Mouse (Mus musculus) heart, postnatal 0 days (tissue): ENCODE measurements at regions not wholly inside any gene's neighbourhood (a gene's known extent, or its start where the extent isn't known, plus 50 kb on each side); places are given as distances from the start of the nearest gene placed in this dataset.

Experiments
- ATAC-seq: fragments of 200-750 bp; cut with Nextera tagmentation; 2 replicates; pipeline ENCODE4 v1.8.0; 2017; ENCODE audit warnings: low read depth, moderate number of reproducible peaks, moderate library complexity; ENCODE audit not compliant: insufficient read depth
- DNase-seq: peaks from one replicate; pipeline ENCODE4 v3.0.0-alpha.2; 2016; ENCODE audit warnings: low spot score
- H3K27ac ChIP-seq: fragments of 300-500 bp; sonication (generic); 2 replicates; pipeline ENCODE4 v1.5.1; 2014; ENCODE audit warnings: low read depth, mild to moderate bottlenecking
- H3K27me3 ChIP-seq: fragments of 300-500 bp; sonication (generic); 2 replicates; pipeline ENCODE4 v1.6.1; 2014; ENCODE audit warnings: low read length, mixed read lengths; ENCODE audit not compliant: control insufficient read depth, insufficient read depth
- H3K36me3 ChIP-seq: fragments of 300-500 bp; sonication (generic); replicated peaks from 2 replicates; pipeline ENCODE4 v1.6.1; 2014; ENCODE audit warnings: low read length, mixed read lengths; ENCODE audit not compliant: control insufficient read depth, insufficient read depth
- H3K4me1 ChIP-seq: fragments of 300-500 bp; sonication (generic); 2 replicates; pipeline ENCODE4 v1.6.1; 2014; ENCODE audit warnings: antibody characterized with exemption; ENCODE audit not compliant: control insufficient read depth, insufficient read depth
- H3K4me2 ChIP-seq: fragments of 300-500 bp; sonication (generic); 2 replicates; pipeline ENCODE4 v1.6.1; 2014; ENCODE audit warnings: low read depth, mild to moderate bottlenecking, low read length, moderate library complexity
- H3K4me3 ChIP-seq: fragments of 300-500 bp; sonication (generic); 2 replicates; pipeline ENCODE4 v1.5.1; 2014; ENCODE audit warnings: low read depth, low read length
- H3K9ac ChIP-seq: fragments of 300-500 bp; sonication (generic); replicated peaks from 2 replicates; pipeline ENCODE4 v1.6.1; 2014; ENCODE audit warnings: low read depth, low read length, mixed read lengths
- H3K9me3 ChIP-seq: fragments of 300-500 bp; sonication (generic); replicated peaks from 2 replicates; pipeline ENCODE4 v1.6.1; 2016; ENCODE audit warnings: low read length; ENCODE audit not compliant: control insufficient read depth
- CTCF ChIP-seq: IDR thresholded peaks from 2 replicates; pipeline ENCODE4 v1.5.1; 2016; ENCODE audit warnings: antibody characterized with exemption, control low read depth, low read depth
- EP300 ChIP-seq: IDR thresholded peaks from 2 replicates; pipeline ENCODE4 v1.6.1; 2016; ENCODE audit warnings: antibody characterized with exemption, low read depth
- WGBS: fragments of 180-500 bp; shearing (Covaris S2); extraction: QIAGEN DNeasy Blood & Tissue Kit; methylation state at CpG from one replicate; pipeline ENCODE4 v1.1.7; 2014; 5-methylcytosine and 5-hydroxymethylcytosine counted together

GRCm38 (mm10) chrX:11180194-11180816, 118.8 kb upstream of the H2al1a start:
- Histone ChIP-seq H3K4me1 (no peaks in the 10 kb centered on the region), H3K9me3 (no peaks in the 10 kb centered on the region), H3K4me2 (no peak overlapping the region), H3K4me3 (no peak overlapping the region), H3K9ac (no peak overlapping the region), H3K27me3 (no peaks in the 10 kb centered on the region), H3K36me3 (no peaks in the 10 kb centered on the region), H3K27ac (no peak overlapping the region)
- DNase-seq (no peak), ATAC-seq (no peak)
- WGBS, result 54% methylated on average over 7 of the region's 7 CpGs
- TF ChIP-seq CTCF (no peak), EP300 (no peak)

GRCm38 (mm10) chrX:11181855-11182254, 117.2 kb upstream of the H2al1a start:
- no peaks in the 10 kb centered on the region for H3K27me3 ChIP-seq
- no peak for DNase-seq
- no peaks in the 10 kb centered on the region for H3K9me3 ChIP-seq
- 69% methylated on average over 12 of the region's 12 CpGs for whole genome bisulfite sequencing
- TF ChIP-seq CTCF (no peak), EP300 (no peak)
- no peak overlapping the region for H3K4me2 ChIP-seq
- H3K4me3 ChIP-seq, result no peak overlapping the region
- no peaks in the 10 kb centered on the region for H3K36me3 ChIP-seq
- no peaks in the 10 kb centered on the region for H3K4me1 ChIP-seq
- no peak overlapping the region for H3K27ac ChIP-seq
- no peak overlapping the region for H3K9ac ChIP-seq
- ATAC-seq, result no peak

GRCm38 (mm10) chrX:11190851-11191250, 108.2 kb upstream of the H2al1a start:
- no peak overlapping the region for H3K4me3 ChIP-seq
- no peaks in the 10 kb centered on the region for H3K36me3 ChIP-seq
- no peak overlapping the region for H3K27ac ChIP-seq
- no peak overlapping the region for H3K9ac ChIP-seq
- 80% methylated on average over 6 of the region's 6 CpGs for WGBS
- no peaks in the 10 kb centered on the region for H3K4me1 ChIP-seq
- H3K27me3 ChIP-seq, result no peaks in the 10 kb centered on the region
- H3K9me3 ChIP-seq, result no peaks in the 10 kb centered on the region
- DNase-seq (no peak), ATAC-seq (no peak)
- H3K4me2 ChIP-seq, result no peak overlapping the region
- TF ChIP-seq EP300 (no peak), CTCF (no peak)

- H3K9me3 ChIP-seq, result no peaks in the 10 kb centered on the region
- no peak overlapping the region for H3K4me2 ChIP-seq
- ATAC-seq (no peak), DNase-seq (no peak)
- WGBS, result 62% methylated on average over 2 of the region's 2 CpGs
- H3K9ac ChIP-seq, result no peak overlapping the region
- no peaks in the 10 kb centered on the region for H3K4me1 ChIP-seq
- H3K27me3 ChIP-seq, result no peaks in the 10 kb centered on the region
- H3K4me3 ChIP-seq, result no peak overlapping the region
- TF ChIP-seq EP300 (no peak), CTCF (no peak)
- H3K36me3 ChIP-seq, result no peaks in the 10 kb centered on the region
- H3K27ac ChIP-seq, result no peak overlapping the region
Measured at GRCm38 (mm10) chrX:11204135-11204534, 94.9 kb upstream of the H2al1a start.

GRCm38 (mm10) chrX:11209895-11210294, 89.2 kb upstream of the H2al1a start:
- DNase-seq, result no peak
- no peak overlapping the region for H3K9ac ChIP-seq
- no peak overlapping the region for H3K4me2 ChIP-seq
- no peaks in the 10 kb centered on the region for H3K27me3 ChIP-seq
- no peaks in the 10 kb centered on the region for H3K36me3 ChIP-seq
- WGBS, result 76% methylated on average over 5 of the region's 5 CpGs
- H3K9me3 ChIP-seq, result no peaks in the 10 kb centered on the region
- H3K4me1 ChIP-seq, result no peaks in the 10 kb centered on the region
- no peak overlapping the region for H3K4me3 ChIP-seq
- no peak for TF ChIP-seq CTCF
- TF ChIP-seq EP300, result no peak
- H3K27ac ChIP-seq, result no peak overlapping the region
- ATAC-seq, result no peak

- Histone ChIP-seq H3K4me1 (no peaks in the 10 kb centered on the region), H3K9me3 (no peaks in the 10 kb centered on the region), H3K4me3 (no peak overlapping the region), H3K4me2 (no peak overlapping the region), H3K36me3 (no peaks in the 10 kb centered on the region), H3K9ac (no peak overlapping the region), H3K27me3 (no peaks in the 10 kb centered on the region), H3K27ac (no peak overlapping the region)
- no peak for TF ChIP-seq CTCF
- TF ChIP-seq EP300, result no peak
- ATAC-seq, result no peak
- WGBS, result 39% methylated on average over 1 of the region's 1 CpGs
- DNase-seq, result no peak
Measured at GRCm38 (mm10) chrX:11212811-11213210, 86.2 kb upstream of the H2al1a start.
